Mouse (Mus musculus) limb, embryonic 11.5 days (tissue): ENCODE data around the gene Anapc10. TPM values are rescaled to one million over a fixed set of nuclear protein-coding genes. Genes with fewer than 3 reads are reported as not detected.
A peak's percentile ranks its signal among the peaks of the same experiment; 100 is the strongest.
"Not testable (repeated sequence)": the region's sequence is repeated elsewhere in the genome, so short reads cannot be mapped to it uniquely, and the experiment has no call there.

Experiments used
- ATAC-seq: fragments of 200-750 bp; cut with Nextera tagmentation; 2 replicates; pipeline ENCODE4 v1.8.0; 2017; ENCODE audit warnings: low read depth; ENCODE audit not compliant: insufficient number of reproducible peaks, low FRiP score, low TSS enrichment
- DNase-seq: peaks from one replicate; pipeline ENCODE4 v3.0.0-alpha.2; 2015; ENCODE audit warnings: low spot score
- H3K27ac ChIP-seq: fragments of 300-500 bp; sonication (generic); replicated peaks from 2 replicates; pipeline ENCODE4 v1.5.1; 2014; ENCODE audit warnings: low read depth, mild to moderate bottlenecking, low read length
- H3K27me3 ChIP-seq: fragments of 300-500 bp; sonication (generic); 2 replicates; pipeline ENCODE4 v1.6.1; 2014; ENCODE audit warnings: mild to moderate bottlenecking, low read length, mixed read lengths; ENCODE audit not compliant: control insufficient read depth, insufficient read depth
- H3K36me3 ChIP-seq: fragments of 300-500 bp; sonication (generic); 2 replicates; pipeline ENCODE4 v1.6.1; 2014; ENCODE audit warnings: mild to moderate bottlenecking, low read length, moderate library complexity, mixed read lengths; ENCODE audit not compliant: control insufficient read depth, insufficient read depth
- H3K4me1 ChIP-seq: fragments of 300-500 bp; sonication (generic); 2 replicates; pipeline ENCODE4 v1.6.1; 2014; ENCODE audit warnings: low read length, mixed read lengths; ENCODE audit not compliant: control insufficient read depth, insufficient read depth
- H3K4me2 ChIP-seq: fragments of 300-500 bp; sonication (generic); 2 replicates; pipeline ENCODE4 v1.6.1; 2014; ENCODE audit warnings: low read depth, mild to moderate bottlenecking, moderate library complexity; ENCODE audit not compliant: severe bottlenecking
- H3K4me3 ChIP-seq: fragments of 300-500 bp; sonication (generic); 2 replicates; pipeline ENCODE4 v1.5.1; 2014; ENCODE audit warnings: low read depth, low read length
- H3K9ac ChIP-seq: fragments of 300-500 bp; sonication (generic); 2 replicates; pipeline ENCODE4 v1.6.1; 2014; ENCODE audit warnings: mild to moderate bottlenecking, low read length
- H3K9me3 ChIP-seq: fragments of 300-500 bp; sonication (generic); 2 replicates; pipeline ENCODE4 v1.6.1; 2016; ENCODE audit warnings: low read length; ENCODE audit not compliant: control insufficient read depth
- WGBS: fragments of 180-500 bp; shearing (Covaris S2); extraction: QIAGEN DNeasy Blood & Tissue Kit; methylation state at CpG from one replicate; pipeline ENCODE4 v1.1.7; 2014; 5-methylcytosine and 5-hydroxymethylcytosine counted together
- polyA plus RNA-seq: library from polyadenylated mRNA; unstranded; fragments of >200 nt; fragmentation: Nextera tagmentation; extraction: Ambion mirVana; gene quantifications from 2 replicates; pipeline ENCODE4 v1.2.1, GENCODE M21; 2014

Anapc10 gene
- polyA plus RNA-seq, 1 experiment from 2014 or later = 44.0 TPM

GRCm38 (mm10) chr8:79750305-79750704, 38.7 kb downstream of the Anapc10 start:
- no peaks in the 10 kb centered on the region for H3K9me3 ChIP-seq
- H3K4me2 ChIP-seq = no peak overlapping the region
- no peak overlapping the region for H3K9ac ChIP-seq
- no peaks in the 10 kb centered on the region for H3K36me3 ChIP-seq
- H3K4me3 ChIP-seq = no peak overlapping the region
- H3K4me1 ChIP-seq = no peaks in the 10 kb centered on the region
- ATAC-seq (no peak), DNase-seq (no peak)
- WGBS = 48% methylated on average over 2 of the region's 2 CpGs
- no peaks in the 10 kb centered on the region for H3K27me3 ChIP-seq
- no peak overlapping the region for H3K27ac ChIP-seq

DNA sequence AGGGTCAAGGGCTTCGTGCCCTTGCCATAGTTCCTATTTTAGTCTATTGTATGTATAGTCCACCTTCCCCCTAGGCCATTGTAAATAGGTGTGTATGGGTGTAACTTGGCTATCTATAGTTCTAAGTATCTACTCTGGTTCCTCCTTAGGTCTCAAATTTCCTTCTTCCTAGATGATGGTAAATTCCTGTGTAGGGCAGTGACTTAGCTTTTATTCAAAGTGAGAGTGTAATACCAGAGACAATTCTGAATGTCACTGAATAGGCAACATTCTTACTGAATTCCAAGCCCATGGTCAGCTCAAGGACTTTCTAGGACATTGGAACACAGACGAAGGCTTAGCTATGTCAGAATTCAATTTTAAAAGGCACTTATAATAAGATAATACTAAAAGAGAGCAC, 83.3 kb downstream of the Anapc10 start:
- not testable (repeated sequence) for H3K4me3 ChIP-seq, H3K9ac ChIP-seq, DNase-seq, ATAC-seq, H3K4me2 ChIP-seq, H3K36me3 ChIP-seq, H3K27ac ChIP-seq, H3K4me1 ChIP-seq, H3K27me3 ChIP-seq, H3K9me3 ChIP-seq
- 85% methylated on average over 2 of the region's 2 CpGs for WGBS

DNA sequence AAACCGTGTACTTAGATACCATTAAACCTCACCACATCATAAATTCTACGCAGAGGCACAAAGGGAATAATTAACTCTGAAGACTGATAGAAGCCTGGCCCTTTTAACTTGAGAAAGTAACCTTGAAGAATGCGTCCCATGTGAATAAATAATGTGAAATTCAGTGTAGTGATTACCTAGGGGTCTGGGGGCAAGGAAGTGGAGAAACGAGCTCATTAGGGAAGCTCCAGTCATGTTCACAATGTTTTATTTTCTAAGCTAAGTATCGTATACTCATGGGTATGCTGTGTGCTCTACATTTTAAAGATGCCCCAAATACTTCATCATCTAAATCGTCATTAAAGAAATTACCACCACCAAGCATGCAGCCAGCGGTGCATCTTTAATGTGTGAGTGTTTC, 85.1 kb downstream of the Anapc10 start:
- no peaks in the 10 kb centered on the region for H3K27me3 ChIP-seq
- no peaks in the 10 kb centered on the region for H3K4me1 ChIP-seq
- H3K27ac ChIP-seq = no peak overlapping the region
- no peak overlapping the region for H3K9ac ChIP-seq
- H3K4me2 ChIP-seq = no peak overlapping the region
- H3K9me3 ChIP-seq = no peaks in the 10 kb centered on the region
- no peak for DNase-seq
- ATAC-seq = no peak
- 31% methylated on average over 7 of the region's 7 CpGs for WGBS
- H3K36me3 ChIP-seq = no peaks in the 10 kb centered on the region
- no peak overlapping the region for H3K4me3 ChIP-seq

DNA sequence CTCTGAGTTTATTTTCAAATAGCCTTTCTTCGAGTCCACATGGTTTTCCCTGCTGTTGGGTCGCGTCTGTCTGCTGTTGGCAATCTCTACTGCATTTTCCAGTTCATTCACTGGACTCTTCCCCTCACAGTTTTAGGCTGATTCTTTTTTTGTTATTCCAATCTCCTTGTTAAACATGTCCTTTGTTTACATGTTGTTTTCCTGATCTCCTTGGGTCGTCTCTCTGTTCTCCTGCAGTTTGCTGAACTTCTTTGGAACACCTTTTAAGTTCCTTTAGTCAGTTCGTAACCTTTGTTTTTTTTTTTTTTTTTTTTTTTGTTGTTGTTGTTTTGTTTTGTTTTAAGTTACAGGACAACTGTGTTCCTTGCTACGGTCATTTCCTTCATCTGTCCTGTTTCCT, 92.9 kb downstream of the Anapc10 start:
- H3K4me3 ChIP-seq = no peak overlapping the region
- no peak overlapping the region for H3K9ac ChIP-seq
- ATAC-seq (no peak), DNase-seq (no peak)
- no peaks in the 10 kb centered on the region for H3K4me1 ChIP-seq
- no peaks in the 10 kb centered on the region; the same call in 1 of the 2 replicates for H3K9me3 ChIP-seq
- no peaks in the 10 kb centered on the region for H3K27me3 ChIP-seq
- H3K4me2 ChIP-seq = no peak overlapping the region
- no peak overlapping the region for H3K27ac ChIP-seq
- WGBS = 89% methylated on average over 6 of the region's 6 CpGs
- H3K36me3 ChIP-seq = no peaks in the 10 kb centered on the region

- WGBS = 12% methylated on average over 6 of the region's 6 CpGs
- no peak overlapping the region for H3K4me3 ChIP-seq
- H3K9ac ChIP-seq = no peak overlapping the region
- H3K4me2 ChIP-seq = no peak overlapping the region
- H3K36me3 ChIP-seq = no peaks in the 10 kb centered on the region
- no peaks in the 10 kb centered on the region; the same call in 1 of the 2 replicates for H3K9me3 ChIP-seq
- H3K4me1 ChIP-seq = no peaks in the 10 kb centered on the region
- no peak overlapping the region for H3K27ac ChIP-seq
- DNase-seq (peak; percentile 28), ATAC-seq (no peak)
- H3K27me3 ChIP-seq = no peaks in the 10 kb centered on the region
Observed at GRCm38 (mm10) chr8:79806971-79807370, 95.4 kb downstream of the Anapc10 start.

- Histone ChIP-seq H3K4me3 (no peak overlapping the region), H3K4me1 (no peaks in the 10 kb centered on the region), H3K4me2 (no peak overlapping the region), H3K9me3 (no peaks in the 10 kb centered on the region), H3K27me3 (no peaks in the 10 kb centered on the region), H3K27ac (no peak overlapping the region), H3K9ac (no peak overlapping the region), H3K36me3 (no peaks in the 10 kb centered on the region)
- DNase-seq (peak; percentile 18), ATAC-seq (no peak)
- 93% methylated on average over 5 of the region's 5 CpGs for WGBS
Observed at GRCm38 (mm10) chr8:79826534-79826933, 114.9 kb downstream of the Anapc10 start.

Other genes starting within 250 kb of the Anapc10 start
- 20.6 and 23.2 TPM in 2 replicates for gene Otud4, start 72.2 kb upstream of the Anapc10 start, polyA plus RNA-seq
- gene Abce1, start 80 bp upstream of the Anapc10 start, polyA plus RNA-seq = 135 and 144 TPM in 2 replicates